Mouse (Mus musculus) thymus, adult 2 months (tissue): ENCODE measurements around the gene Pld5.

Source experiments
- CTCF ChIP-seq: fragments of 200-500 bp; IDR thresholded peaks from 2 replicates; pipeline ENCODE4 v1.5.1; 2012; ENCODE audit warnings: mild to moderate bottlenecking, control low read depth, low read length, moderate library complexity, borderline replicate concordance; ENCODE audit not compliant: control insufficient read depth, poor library complexity, insufficient read depth; ENCODE audit errors: extremely low read depth
- POLR2A ChIP-seq: fragments of 200-500 bp; IDR thresholded peaks from 2 replicates; pipeline ENCODE4 v1.6.1; 2012; ENCODE audit warnings: mild to moderate bottlenecking, low read length, control low read depth, moderate library complexity; ENCODE audit not compliant: control insufficient read depth, poor library complexity, insufficient read depth; ENCODE audit errors: extremely low read depth

DNA sequence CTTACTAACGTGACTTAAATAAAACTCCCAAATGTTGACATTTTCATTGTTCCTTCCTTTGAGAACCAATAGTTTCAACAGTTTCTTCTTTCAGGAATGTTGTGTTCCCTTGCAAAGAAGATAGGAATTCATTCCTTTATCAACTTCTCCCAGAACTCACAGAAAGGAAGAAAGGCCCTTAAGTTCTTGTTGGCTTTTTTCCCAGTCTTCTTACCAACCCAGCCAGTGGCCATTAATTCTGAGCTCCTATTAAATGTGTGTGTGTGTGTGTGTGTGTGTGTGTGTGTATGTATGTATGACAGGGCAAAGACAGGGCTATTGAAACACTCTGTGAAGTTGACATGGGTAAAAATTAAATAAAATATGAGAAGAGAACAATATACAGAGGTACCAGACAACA, 221.5 kb downstream of the Pld5 start:
- TF ChIP-seq CTCF, result no peak
- no peak for TF ChIP-seq POLR2A
